Mouse (Mus musculus): ENCODE results near the gene Herc6.

DNA sequence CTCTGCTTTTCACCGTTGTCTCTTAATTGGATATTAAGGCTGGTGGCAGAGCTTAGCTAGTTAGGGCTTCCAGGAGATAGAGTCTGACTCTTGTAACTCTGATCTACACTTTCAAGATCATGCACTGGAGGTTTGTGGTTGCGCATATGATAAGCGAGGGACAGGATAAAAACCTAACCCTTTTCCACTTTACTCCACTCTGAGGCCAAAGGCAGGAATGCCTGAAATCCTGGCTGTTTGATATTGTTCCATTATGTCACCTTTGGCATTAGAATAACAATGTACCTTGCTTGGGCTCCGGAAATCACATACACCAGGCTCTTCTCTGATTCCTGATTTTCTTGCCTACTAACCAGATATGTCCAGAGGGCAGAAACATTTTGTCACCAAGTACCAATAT, 120.9 kb downstream of the Herc6 start:
- TF ChIP-seq CTCF (IDR thresholded peaks at IDR 0.05; ENCODE audit: low read depth) (no peak), EP300 (optimal IDR thresholded peaks at IDR 0.05) (no peak)
